In genomic region chr13:45821764-45822490, GRCm38 (mm10) we compare ENCODE assay signal across 18 mouse cellular contexts.
A peak's percentile ranks its signal among the peaks of the same experiment; 100 is the strongest.
DNase-seq lines count a peak whose midpoint lies in the region; ATAC-seq and TF ChIP-seq lines count a peak whose summit lies in the region.
"Had no signal": no experiment of that assay in that cellular context is flagged by ENCODE, and none has a peak within 500 bp of the region (broad histone marks: within the 10 kb centered on the region; RNA-seq: fewer than 3 reads in every experiment).

No protein-coding gene starts in this region.

- no peaks in the 10 kb centered on the region for H3K9me3 ChIP-seq in heart, embryonic 15.5 days (replicated peaks)
- H3K9me3 ChIP-seq in heart, embryonic 10.5 days: no peaks in the 10 kb centered on the region
- no peaks in the 10 kb centered on the region for H3K9me3 ChIP-seq in midbrain, postnatal 0 days (ENCODE audit: low read length)
- no peaks in the 10 kb centered on the region for H3K9me3 ChIP-seq in midbrain, embryonic 13.5 days
- H3K9me3 ChIP-seq: embryonic facial prominence, embryonic 15.5 days; forebrain, embryonic 10.5 days; hindbrain, embryonic 15.5 days had no signal

- no peaks in the 10 kb centered on the region for H3K36me3 ChIP-seq in heart, embryonic 15.5 days
- H3K36me3 ChIP-seq in heart, embryonic 10.5 days: peaks cover 12% of the 10 kb centered on the region; the same call in 1 of the 2 replicates
- H3K36me3 ChIP-seq in midbrain, postnatal 0 days (ENCODE audit: insufficient read depth, low read length): no peaks in the 10 kb centered on the region
- H3K36me3 ChIP-seq in midbrain, embryonic 13.5 days: no peaks in the 10 kb centered on the region
- H3K36me3 ChIP-seq: embryonic facial prominence, embryonic 15.5 days; hindbrain, embryonic 15.5 days had no signal

- peak; percentile 75 for DNase-seq in heart, adult 11 months
- DNase-seq in heart, adult 8-10 months (ENCODE audit: low spot score): no peak
- DNase-seq in heart, embryonic 10.5 days (ENCODE audit: low spot score): no peak
- no peak for DNase-seq in midbrain, postnatal 0 days (ENCODE audit: low spot score)
- no peak for DNase-seq in left cerebral cortex, postnatal 25 days (ENCODE audit: low spot score in 2 of 2)
- DNase-seq: adrenal gland, postnatal 25 days; cerebellum, adult 2 months; cerebellum, postnatal 10 days; embryo, embryonic 11 days; gastrocnemius, postnatal 14 days; kidney, adult 2 months had no signal

- WGBS in heart, embryonic 15.5 days: 70% methylated on average over 7 of the region's 7 CpGs
- 88% methylated on average over 7 of the region's 7 CpGs for WGBS in heart, embryonic 10.5 days
- 84% methylated on average over 7 of the region's 7 CpGs for WGBS in midbrain, postnatal 0 days
- 93% methylated on average over 7 of the region's 7 CpGs for WGBS in midbrain, embryonic 13.5 days

- H3K4me3 ChIP-seq in heart, embryonic 15.5 days: no peak overlapping the region
- no peak overlapping the region for H3K4me3 ChIP-seq in heart, embryonic 10.5 days
- no peak overlapping the region for H3K4me3 ChIP-seq in midbrain, postnatal 0 days (ENCODE audit: low read depth, low read length)
- H3K4me3 ChIP-seq in midbrain, embryonic 13.5 days (replicated peaks): no peak overlapping the region
- H3K4me3 ChIP-seq: embryonic facial prominence, embryonic 15.5 days; erythroblast, embryonic 14.5 days; forebrain, embryonic 10.5 days; hindbrain, embryonic 15.5 days had no signal

- peak overlapping the region; percentile 83; the same call in 1 of the 2 replicates for H3K27ac ChIP-seq in heart, embryonic 15.5 days
- H3K27ac ChIP-seq in heart, embryonic 10.5 days: no peak overlapping the region
- H3K27ac ChIP-seq in midbrain, postnatal 0 days (ENCODE audit: low read depth, low read length): peak overlapping the region; percentile 51; the same call in 1 of the 2 replicates
- H3K27ac ChIP-seq in midbrain, embryonic 13.5 days: no peak overlapping the region
- H3K27ac ChIP-seq: embryonic facial prominence, embryonic 15.5 days; forebrain, embryonic 10.5 days had no signal

- no peak overlapping the region for H3K4me2 ChIP-seq in heart, embryonic 15.5 days
- no peak overlapping the region for H3K4me2 ChIP-seq in midbrain, postnatal 0 days (ENCODE audit: low read depth, low read length, poor library complexity, severe bottlenecking)
- H3K4me2 ChIP-seq in midbrain, embryonic 13.5 days (replicated peaks): no peak overlapping the region
- H3K4me2 ChIP-seq: embryonic facial prominence, embryonic 15.5 days; hindbrain, embryonic 15.5 days had no signal

- H3K4me1 ChIP-seq in heart, embryonic 15.5 days (replicated peaks): peaks cover 11% of the 10 kb centered on the region
- H3K4me1 ChIP-seq in heart, embryonic 10.5 days: peaks cover 13% of the 10 kb centered on the region
- H3K4me1 ChIP-seq in midbrain, postnatal 0 days (ENCODE audit: insufficient read depth, low read length): no peaks in the 10 kb centered on the region
- peaks cover 7% of the 10 kb centered on the region; the same call in 1 of the 2 replicates for H3K4me1 ChIP-seq in midbrain, embryonic 13.5 days (replicated peaks)

- intact Hi-C loops in left cerebral cortex, postnatal 25 days (cut with DNase I): no loop called here

- no peak for TF ChIP-seq CTCF in midbrain, postnatal 0 days (IDR thresholded peaks at IDR 0.05)

- no peak for ATAC-seq in heart, embryonic 15.5 days (replicated peaks; ENCODE audit: insufficient number of reproducible peaks, insufficient read depth, low FRiP score, low read depth)
- ATAC-seq in midbrain, postnatal 0 days (ENCODE audit: low FRiP score): no peak
- no peak for ATAC-seq in midbrain, embryonic 13.5 days
- ATAC-seq: intestine, embryonic 16.5 days had no signal

- H3K9ac ChIP-seq in heart, embryonic 15.5 days: no peak overlapping the region
- H3K9ac ChIP-seq in midbrain, postnatal 0 days (replicated peaks; ENCODE audit: low read length, poor library complexity, severe bottlenecking): no peak overlapping the region
- no peak overlapping the region for H3K9ac ChIP-seq in midbrain, embryonic 13.5 days (replicated peaks)
- H3K9ac ChIP-seq: embryonic facial prominence, embryonic 15.5 days; hindbrain, embryonic 15.5 days had no signal

- no peaks in the 10 kb centered on the region for H3K27me3 ChIP-seq in heart, embryonic 15.5 days
- no peaks in the 10 kb centered on the region for H3K27me3 ChIP-seq in heart, embryonic 10.5 days (ENCODE audit: insufficient read depth, poor library complexity, severe bottlenecking)
- H3K27me3 ChIP-seq in midbrain, postnatal 0 days (ENCODE audit: insufficient read depth, low read length): no peaks in the 10 kb centered on the region
- H3K27me3 ChIP-seq in midbrain, embryonic 13.5 days: no peaks in the 10 kb centered on the region
- H3K27me3 ChIP-seq: embryonic facial prominence, embryonic 15.5 days; hindbrain, embryonic 15.5 days had no signal

Comparison
In these comparisons a context has a peak if more than half of its experiments do, and no peak if none do; other contexts are left out.
1. H3K27ac ChIP-seq: peak in heart, embryonic 15.5 days (single experiment) and midbrain, postnatal 0 days (single experiment); none in heart, embryonic 10.5 days (single experiment) and midbrain, embryonic 13.5 days (single experiment).